Mouse (Mus musculus) urinary bladder, postnatal 4 days (tissue): ENCODE measurements around the gene Ksr2.

Source experiments
- DNase-seq, 2 experiments: peaks; one replicate each; pipeline ENCODE4 v3.0.0; 2021 to 2022; ENCODE audit warnings: low spot score in 2 of 2

Gene Ksr2

GRCm38 (mm10) chr5:117482013-117482412 lies 68.2 kb downstream of the Ksr2 start:
- DNase-seq: no peak

DNA sequence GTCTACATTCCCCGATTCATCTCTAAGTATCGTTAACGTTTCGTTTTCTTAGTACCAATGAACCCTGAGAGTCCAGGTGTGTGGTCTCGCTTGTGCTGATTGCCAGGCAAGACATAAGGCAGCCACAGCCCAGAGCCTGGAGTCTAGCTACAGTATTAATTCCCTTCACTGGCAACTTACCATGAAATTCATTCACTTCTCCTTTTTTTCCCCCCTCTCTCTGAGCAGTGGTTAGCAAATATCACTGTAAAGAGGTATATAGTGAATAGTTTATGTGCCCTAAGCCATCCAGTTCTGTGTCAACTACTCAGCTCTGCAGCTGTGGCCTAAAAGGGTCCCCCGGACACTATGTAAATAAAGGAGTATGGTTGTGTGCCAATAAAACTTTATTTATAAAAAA lies 71.6 kb downstream of the Ksr2 start:
- no peak for DNase-seq

GRCm38 (mm10) chr5:117486092-117486491 lies 72.3 kb downstream of the Ksr2 start:
- no peak for DNase-seq

- no peak for DNase-seq
Observed at GRCm38 (mm10) chr5:117488155-117488554, 74.4 kb downstream of the Ksr2 start.

DNA sequence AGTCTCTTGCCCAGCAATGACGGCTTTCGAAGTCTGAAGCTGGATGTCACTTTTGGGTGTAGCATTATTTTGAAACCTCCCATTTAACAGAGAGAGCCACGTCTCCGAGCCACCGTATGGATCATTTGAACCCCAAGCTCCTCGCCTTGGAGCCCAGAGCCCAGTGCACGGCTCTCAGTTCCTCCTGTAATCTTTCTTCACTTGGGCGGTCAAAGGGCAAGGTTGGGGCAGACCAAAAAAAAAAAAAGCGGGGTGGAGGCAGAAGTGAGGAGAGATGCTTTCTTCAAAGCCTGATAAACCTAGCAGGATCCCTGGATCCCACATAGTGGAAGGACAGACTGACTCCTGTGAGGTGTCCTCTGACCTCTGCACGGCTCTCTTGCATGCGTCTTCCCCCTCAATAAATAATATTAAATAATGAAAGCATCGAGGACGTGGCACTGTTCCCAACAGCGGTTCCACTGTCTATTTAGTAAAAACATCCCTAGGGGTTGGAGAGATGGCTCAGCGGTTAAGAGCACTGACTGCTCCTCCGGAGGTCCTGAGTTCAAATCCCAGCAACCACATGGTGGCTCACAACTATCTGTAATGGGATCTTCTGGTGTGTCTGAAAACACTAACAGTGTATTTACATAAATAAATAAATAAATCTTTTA lies 75.0 kb downstream of the Ksr2 start:
- DNase-seq: no peak

- no peak for DNase-seq
Observed at GRCm38 (mm10) chr5:117492933-117493863, 79.4 kb downstream of the Ksr2 start.

DNA sequence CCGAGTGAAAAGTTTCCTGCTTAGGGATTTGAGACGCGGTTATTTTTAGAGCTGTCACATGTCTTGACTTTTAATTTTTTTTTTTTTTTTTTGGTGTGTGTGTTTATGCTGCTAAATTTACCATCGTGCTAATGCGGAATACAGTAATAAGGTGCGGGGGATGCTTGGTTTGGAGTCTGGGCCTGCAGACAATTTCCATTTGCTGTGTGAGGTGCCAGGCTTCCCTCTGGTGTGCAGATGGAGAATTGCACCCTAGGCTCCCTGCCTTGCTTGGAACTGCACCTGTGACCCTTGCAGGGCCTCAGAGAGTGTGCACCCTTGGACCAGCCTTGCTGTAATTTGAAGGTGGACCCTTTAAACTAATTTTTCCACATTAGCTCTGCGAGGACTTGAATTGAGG lies 80.1 kb downstream of the Ksr2 start:
- peak in 1 of 2 experiments; percentile 47 for DNase-seq

DNA sequence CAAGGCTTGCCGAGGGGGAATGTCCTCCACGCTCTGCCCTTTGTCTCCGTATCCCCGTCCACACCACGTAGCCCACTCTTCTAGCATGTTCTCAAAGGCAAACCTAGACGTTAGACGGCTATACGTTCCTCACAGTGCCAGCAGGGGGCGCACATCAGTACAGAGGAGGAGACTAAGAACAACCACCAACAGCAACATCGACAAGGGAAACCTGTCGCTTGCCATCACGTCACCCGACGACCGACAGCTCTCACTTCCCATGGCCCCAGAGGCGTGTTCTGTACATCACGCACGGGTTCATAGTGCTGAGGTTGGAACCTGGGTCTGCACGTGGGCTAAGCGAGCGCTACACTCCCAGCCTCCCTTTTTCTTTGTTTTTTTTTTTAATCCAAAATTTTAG lies 83.3 kb downstream of the Ksr2 start:
- no peak for DNase-seq

DNA sequence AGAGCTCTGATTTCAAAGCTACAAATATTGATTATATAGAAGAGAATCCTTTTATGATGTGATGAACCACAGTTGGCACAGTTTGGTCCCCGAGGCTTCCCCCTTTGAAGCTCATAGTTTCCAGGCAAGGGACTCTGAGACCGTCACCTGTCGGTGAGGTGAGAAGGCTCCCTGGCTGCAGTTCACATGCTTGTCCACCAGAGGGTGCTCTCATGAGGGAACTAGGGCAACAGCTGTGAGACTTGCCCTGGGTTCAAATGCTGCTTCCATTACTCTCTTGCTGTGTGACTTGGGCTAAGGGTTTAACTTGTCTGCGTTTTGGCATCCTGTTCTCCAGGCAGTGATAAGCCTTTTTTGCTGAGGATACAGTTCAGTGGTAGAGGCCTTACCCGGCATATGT lies 88.8 kb downstream of the Ksr2 start:
- no peak for DNase-seq

- DNase-seq: no peak
Observed at GRCm38 (mm10) chr5:117504431-117504830, 90.6 kb downstream of the Ksr2 start.

GRCm38 (mm10) chr5:117505204-117505603 lies 91.4 kb downstream of the Ksr2 start:
- DNase-seq: peak in 1 of 2 experiments; percentile 58

DNA sequence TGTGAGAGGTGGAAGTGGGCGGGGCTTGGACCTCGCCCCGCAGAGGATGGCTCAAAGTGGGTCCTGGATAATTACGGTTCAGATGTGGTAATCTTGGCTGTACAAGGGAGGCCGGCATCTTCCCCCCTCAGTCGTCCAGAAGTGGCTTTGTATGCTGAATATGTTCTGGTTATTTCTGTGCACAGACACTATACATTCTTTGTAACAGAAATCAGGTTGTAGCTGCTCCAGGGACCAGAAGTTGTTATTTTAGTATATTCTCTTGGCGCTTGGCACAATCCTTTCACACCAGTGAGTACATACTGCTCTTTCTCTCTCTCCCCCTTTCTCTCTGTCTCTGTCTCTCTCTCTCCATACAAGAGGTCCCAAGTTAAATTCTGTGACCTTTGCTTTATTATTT lies 92.0 kb downstream of the Ksr2 start:
- DNase-seq: no peak

DNA sequence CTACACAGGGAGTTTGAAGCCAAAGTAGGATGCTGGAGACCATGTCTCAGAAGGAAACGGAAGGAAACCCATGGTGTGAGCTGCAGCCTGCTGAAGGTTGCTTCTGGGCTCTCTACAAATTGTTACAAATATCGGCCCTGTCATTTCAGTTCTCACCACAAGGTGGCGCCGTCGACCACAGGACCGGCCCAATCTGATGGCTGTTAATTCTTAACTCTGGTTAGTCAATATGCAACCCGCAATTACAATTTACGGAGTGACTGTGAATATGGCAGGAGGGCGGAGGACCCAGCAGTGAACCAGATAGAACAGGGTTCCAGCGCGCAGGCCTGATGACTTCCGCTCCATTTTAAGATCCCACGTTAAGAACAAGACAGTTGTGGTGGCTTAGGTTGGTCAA lies 92.6 kb downstream of the Ksr2 start:
- DNase-seq: no peak

DNA sequence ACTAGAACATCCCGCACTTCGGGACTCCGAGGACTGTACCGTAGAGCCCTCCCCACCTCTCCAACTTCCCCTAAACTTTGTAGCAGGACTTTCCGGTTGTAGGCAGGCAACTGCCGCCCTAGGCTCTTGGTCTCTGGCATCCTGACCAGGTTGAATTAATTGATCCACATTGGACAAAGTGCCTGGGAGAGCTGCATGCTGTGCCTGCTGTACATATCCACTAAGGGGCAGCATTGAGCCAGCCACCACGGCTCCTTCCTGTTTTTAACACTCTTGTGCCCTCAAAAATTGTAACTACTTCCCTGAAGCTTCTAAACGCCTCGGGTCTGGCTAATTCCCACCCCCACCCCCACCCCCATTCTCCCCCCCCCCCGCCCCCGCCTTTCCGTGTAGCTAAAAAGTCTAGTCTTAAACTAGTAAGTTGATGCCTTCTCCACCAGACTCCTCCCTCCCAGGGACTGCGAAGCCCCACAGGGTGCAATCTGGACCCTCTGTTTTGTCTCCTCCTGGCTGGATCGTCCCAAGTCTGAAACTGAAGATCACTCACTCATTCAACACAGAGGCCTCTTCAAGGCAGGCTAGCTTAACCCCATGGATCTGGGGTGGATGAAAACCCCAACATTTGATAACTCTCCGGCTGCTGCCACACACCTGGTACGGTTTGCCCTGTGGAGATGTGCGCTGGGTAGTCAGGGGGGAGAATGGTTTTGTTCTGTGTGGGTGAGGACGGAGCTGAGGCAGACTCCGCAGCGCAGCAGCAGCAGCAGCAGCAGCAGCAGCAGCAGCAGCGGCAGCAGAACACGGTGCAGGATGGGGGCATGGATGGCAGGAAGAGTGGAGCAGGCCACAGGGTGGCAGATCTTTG lies 95.9 kb downstream of the Ksr2 start:
- DNase-seq: no peak

GRCm38 (mm10) chr5:117510864-117511263 lies 97.1 kb downstream of the Ksr2 start:
- no peak for DNase-seq

DNA sequence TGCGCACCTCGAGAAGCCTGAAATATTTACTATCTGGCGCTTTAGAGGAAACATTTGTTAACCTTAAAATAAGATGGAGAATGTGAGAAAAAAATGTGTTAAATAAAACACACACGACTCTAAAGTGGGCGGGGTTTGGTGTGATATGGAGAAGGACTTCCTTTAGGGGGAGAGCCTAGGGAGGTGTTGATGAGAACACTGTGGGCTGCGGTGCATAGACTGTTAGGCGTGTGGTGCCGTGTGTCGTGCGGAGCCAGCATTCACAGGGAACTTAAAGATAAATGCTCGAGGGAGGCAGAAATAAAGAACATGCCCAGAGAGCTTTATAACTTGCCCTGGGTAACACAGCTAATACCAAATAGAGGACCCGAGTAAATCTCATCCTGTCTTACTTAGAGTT lies 101.6 kb downstream of the Ksr2 start:
- DNase-seq: no peak

GRCm38 (mm10) chr5:117515861-117516260 lies 102.1 kb downstream of the Ksr2 start:
- DNase-seq: no peak

DNA sequence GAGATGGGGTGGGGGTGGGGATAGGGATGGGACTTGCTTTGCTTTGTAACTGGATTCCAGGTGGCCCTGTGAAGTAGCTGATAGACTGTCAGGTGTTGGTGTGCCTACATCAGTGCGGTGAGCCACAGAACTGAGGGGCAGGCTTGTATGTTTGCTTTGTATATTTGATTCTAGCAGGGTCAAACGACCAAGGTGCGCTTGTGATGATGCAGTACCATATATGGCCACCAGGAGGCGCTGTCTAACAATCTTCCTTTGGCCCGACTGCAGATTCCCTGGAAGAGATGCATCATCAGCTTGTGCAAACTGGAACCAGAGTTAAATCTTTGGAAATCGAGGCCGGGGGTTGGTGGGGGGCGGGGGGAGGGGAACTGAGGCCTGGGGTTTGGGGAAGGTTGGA lies 102.8 kb downstream of the Ksr2 start:
- peak in 1 of 2 experiments; percentile 78 for DNase-seq

- no peak for DNase-seq
Observed at GRCm38 (mm10) chr5:117519858-117520495, 106.2 kb downstream of the Ksr2 start.

DNA sequence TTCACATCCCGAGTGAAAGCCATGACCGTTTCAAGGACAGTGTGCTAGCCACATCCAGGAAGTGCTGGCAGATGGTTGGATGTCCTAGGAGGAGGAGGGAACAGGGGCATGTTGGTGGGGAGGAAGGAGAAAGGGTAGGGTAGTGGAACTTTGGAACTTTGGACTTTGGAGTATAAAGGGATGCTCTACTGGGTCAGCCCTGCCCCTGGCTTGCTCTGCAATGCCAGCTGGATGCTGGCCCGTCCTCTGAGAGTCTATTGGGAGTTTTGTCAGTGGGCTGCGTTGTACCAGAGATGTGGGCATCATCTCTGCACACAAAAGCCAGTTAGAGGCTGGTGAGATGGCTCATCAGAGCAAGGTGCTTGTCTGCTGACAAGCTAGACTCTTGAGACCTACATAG lies 107.4 kb downstream of the Ksr2 start:
- no peak for DNase-seq

DNA sequence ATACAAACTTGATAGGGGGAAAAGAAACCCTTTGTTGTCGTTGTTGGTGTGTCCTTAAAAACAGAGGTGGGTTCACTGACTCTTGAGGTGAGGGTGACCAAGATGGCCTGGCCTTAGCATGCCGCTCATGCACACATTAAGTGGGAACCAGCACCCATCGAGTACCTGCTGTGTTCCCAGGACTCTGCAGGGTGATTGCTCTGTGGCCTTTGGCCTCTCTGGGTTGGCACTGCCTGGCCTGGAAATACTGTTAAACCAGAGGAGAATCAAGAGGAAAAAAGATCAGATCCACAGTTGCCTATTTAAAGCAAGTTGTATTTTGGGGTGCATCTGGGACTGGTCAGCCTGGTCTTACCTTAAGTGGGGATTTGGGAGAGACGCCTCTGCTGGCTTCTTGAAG lies 107.9 kb downstream of the Ksr2 start:
- DNase-seq: no peak

DNA sequence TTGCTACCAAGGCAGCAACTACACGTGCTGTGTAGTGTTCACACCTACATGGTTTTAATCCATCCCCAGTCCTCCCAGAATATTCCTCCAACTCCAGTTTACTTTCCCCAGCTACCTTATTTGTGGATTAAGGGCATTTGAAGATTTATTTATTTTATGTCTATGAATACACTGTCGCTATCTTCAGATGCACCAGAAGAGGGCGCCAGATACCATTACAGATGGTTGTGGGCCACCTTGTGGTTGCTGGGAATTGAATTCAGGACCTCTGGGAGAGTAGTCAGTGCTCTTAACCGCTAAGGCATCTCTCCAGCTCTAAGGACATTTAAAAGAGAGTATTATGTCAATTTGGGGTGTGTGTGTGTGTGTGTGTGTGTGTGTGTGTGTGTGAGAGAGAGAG lies 108.7 kb downstream of the Ksr2 start:
- no peak for DNase-seq
